Mouse (Mus musculus) embryonic facial prominence, embryonic 15.5 days (tissue): ENCODE measurements around the gene Ptprg. TPM values are rescaled to one million over a fixed set of nuclear protein-coding genes. Genes with fewer than 3 reads are reported as not detected.

Source experiments
- ATAC-seq: fragments of 200-750 bp; cut with Nextera tagmentation; 2 replicates; pipeline ENCODE4 v1.8.0; 2017; ENCODE audit warnings: low read depth, moderate TSS enrichment; ENCODE audit not compliant: insufficient number of reproducible peaks, low FRiP score, low TSS enrichment
- H3K27ac ChIP-seq: fragments of 300-500 bp; sonication (generic); replicated peaks from 2 replicates; pipeline ENCODE4 v1.5.1; 2015; ENCODE audit warnings: mild to moderate bottlenecking, inconsistent platforms
- H3K27me3 ChIP-seq: fragments of 300-500 bp; sonication (generic); 2 replicates; pipeline ENCODE4 v1.6.1; 2015; ENCODE audit warnings: inconsistent platforms
- H3K36me3 ChIP-seq: fragments of 300-500 bp; sonication (generic); 2 replicates; pipeline ENCODE4 v1.6.1; 2015; ENCODE audit warnings: mild to moderate bottlenecking, inconsistent platforms
- H3K4me1 ChIP-seq: fragments of 300-500 bp; sonication (generic); 2 replicates; pipeline ENCODE4 v1.6.1; 2015; ENCODE audit warnings: inconsistent platforms
- H3K4me2 ChIP-seq: fragments of 300-500 bp; sonication (generic); replicated peaks from 2 replicates; pipeline ENCODE4 v1.6.1; 2015; ENCODE audit warnings: mild to moderate bottlenecking, inconsistent platforms
- H3K4me3 ChIP-seq: fragments of 300-500 bp; sonication (generic); replicated peaks from 2 replicates; pipeline ENCODE4 v1.5.1; 2015; ENCODE audit warnings: mild to moderate bottlenecking, inconsistent platforms
- H3K9ac ChIP-seq: fragments of 300-500 bp; sonication (generic); 2 replicates; pipeline ENCODE4 v1.6.1; 2015; ENCODE audit warnings: inconsistent platforms
- H3K9me3 ChIP-seq: fragments of 300-500 bp; sonication (generic); replicated peaks from 2 replicates; pipeline ENCODE4 v1.6.1; 2016; ENCODE audit warnings: inconsistent platforms
- WGBS: fragments of 180-500 bp; shearing (Covaris S2); methylation state at CpG from one replicate; pipeline ENCODE4 v1.1.7; 2015; 5-methylcytosine and 5-hydroxymethylcytosine counted together
- polyA plus RNA-seq: library from polyadenylated mRNA; unstranded; fragments of >200 nt; fragmentation: Nextera tagmentation; extraction: Ambion mirVana; gene quantifications from 2 replicates; pipeline ENCODE4 v1.2.1, GENCODE M21; 2015

The Ptprg gene
- polyA plus RNA-seq, 1 experiment from 2014 or later = 25.6 TPM

- Histone ChIP-seq H3K9ac (no peak overlapping the region), H3K27ac (no peak overlapping the region), H3K4me1 (no peaks in the 10 kb centered on the region), H3K36me3 (no peaks in the 10 kb centered on the region), H3K9me3 (no peaks in the 10 kb centered on the region), H3K4me2 (no peak overlapping the region), H3K4me3 (no peak overlapping the region), H3K27me3 (no peaks in the 10 kb centered on the region)
- WGBS = 88% methylated on average over 13 of the region's 13 CpGs
- ATAC-seq = no peak
Measured at GRCm38 (mm10) chr14:12199956-12200950, 646.9 kb downstream of the Ptprg start.

GRCm38 (mm10) chr14:12202214-12202613 lies 648.9 kb downstream of the Ptprg start:
- H3K27me3 ChIP-seq = no peaks in the 10 kb centered on the region
- no peak overlapping the region for H3K9ac ChIP-seq
- no peaks in the 10 kb centered on the region for H3K36me3 ChIP-seq
- no peak overlapping the region for H3K4me3 ChIP-seq
- H3K4me2 ChIP-seq = no peak overlapping the region
- 76% methylated on average over 10 of the region's 10 CpGs for WGBS
- H3K9me3 ChIP-seq = no peaks in the 10 kb centered on the region
- ATAC-seq = no peak
- no peaks in the 10 kb centered on the region for H3K4me1 ChIP-seq
- no peak overlapping the region for H3K27ac ChIP-seq

DNA sequence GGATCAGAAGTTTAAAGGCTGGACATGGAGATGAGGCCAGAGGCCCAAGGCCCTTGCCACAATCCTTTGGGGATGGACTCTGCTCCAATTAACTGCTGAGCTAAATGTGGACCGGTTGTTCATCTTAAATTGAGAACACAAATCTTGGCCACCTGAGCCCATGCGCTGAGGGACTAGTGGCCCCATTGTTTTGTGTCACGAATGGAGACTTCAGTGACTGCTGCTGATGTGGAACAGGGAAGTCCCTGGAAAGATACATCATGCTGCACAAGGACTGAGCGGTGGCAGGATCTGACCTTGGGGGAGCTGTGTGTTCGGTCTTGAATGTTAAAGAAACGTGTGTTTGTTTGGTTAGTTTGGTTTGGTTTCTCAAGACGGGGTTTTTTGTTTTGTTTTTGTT lies 649.7 kb downstream of the Ptprg start:
- H3K4me2 ChIP-seq = no peak overlapping the region
- ATAC-seq = peak; percentile 60; the same call in 1 of the 2 replicates
- H3K9me3 ChIP-seq = no peaks in the 10 kb centered on the region
- H3K27ac ChIP-seq = no peak overlapping the region
- no peaks in the 10 kb centered on the region for H3K4me1 ChIP-seq
- H3K4me3 ChIP-seq = no peak overlapping the region
- WGBS = 91% methylated on average over 7 of the region's 7 CpGs
- no peaks in the 10 kb centered on the region for H3K36me3 ChIP-seq
- H3K27me3 ChIP-seq = no peaks in the 10 kb centered on the region
- no peak overlapping the region for H3K9ac ChIP-seq

DNA sequence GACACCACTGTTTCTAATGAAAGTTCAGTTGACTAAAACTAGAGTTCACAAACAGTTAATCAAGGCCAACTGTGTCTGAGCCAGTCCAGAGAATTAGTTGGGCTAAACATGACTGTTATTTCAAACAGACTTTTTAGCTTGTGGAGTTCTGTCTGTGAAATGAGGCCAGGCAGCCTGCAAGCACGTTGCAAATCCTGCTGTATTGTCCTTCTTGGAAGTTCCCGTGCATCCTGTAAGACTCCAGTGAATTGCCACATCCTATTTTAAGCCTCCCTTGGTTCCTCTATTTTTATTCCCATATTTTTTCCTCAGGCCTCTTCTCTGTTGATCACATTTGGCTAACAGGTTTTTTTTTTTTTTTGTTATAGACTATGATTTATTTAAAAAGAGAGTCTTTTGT lies 652.8 kb downstream of the Ptprg start:
- Histone ChIP-seq H3K36me3 (0 out of 2 replicates have a peak, but pooled peaks cover 5% of the 10 kb centered on the region), H3K4me3 (no peak overlapping the region), H3K4me1 (no peaks in the 10 kb centered on the region), H3K9ac (no peak overlapping the region), H3K27ac (no peak overlapping the region), H3K4me2 (no peak overlapping the region), H3K9me3 (no peaks in the 10 kb centered on the region), H3K27me3 (no peaks in the 10 kb centered on the region)
- 48% methylated on average over 2 of the region's 2 CpGs for WGBS
- no peak for ATAC-seq

DNA sequence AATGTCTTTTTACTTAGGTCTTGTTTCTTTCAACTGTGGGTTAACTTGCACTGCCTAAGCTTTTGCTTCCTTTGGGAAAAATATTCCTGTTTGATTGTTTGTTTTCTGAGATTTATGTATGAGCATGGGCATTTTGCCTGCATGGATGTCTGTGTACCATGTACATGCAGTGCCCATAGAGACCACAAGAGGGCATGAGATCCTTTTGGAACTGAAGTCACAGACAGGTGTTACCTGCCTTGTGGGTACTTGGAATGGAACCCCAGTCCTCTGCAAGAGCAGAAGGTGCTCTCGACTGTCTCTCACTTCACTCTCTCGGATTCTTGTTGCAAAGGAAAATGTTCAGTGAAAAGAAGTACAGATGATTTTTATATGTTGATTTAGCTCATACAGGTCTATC lies 655.2 kb downstream of the Ptprg start:
- Histone ChIP-seq H3K4me3 (no peak overlapping the region), H3K4me2 (no peak overlapping the region), H3K9me3 (no peaks in the 10 kb centered on the region), H3K27me3 (no peaks in the 10 kb centered on the region), H3K36me3 (0 out of 2 replicates have a peak, but pooled peaks cover 5% of the 10 kb centered on the region), H3K9ac (no peak overlapping the region), H3K27ac (no peak overlapping the region), H3K4me1 (no peaks in the 10 kb centered on the region)
- 95% methylated on average over 2 of the region's 2 CpGs for WGBS
- no peak for ATAC-seq

DNA sequence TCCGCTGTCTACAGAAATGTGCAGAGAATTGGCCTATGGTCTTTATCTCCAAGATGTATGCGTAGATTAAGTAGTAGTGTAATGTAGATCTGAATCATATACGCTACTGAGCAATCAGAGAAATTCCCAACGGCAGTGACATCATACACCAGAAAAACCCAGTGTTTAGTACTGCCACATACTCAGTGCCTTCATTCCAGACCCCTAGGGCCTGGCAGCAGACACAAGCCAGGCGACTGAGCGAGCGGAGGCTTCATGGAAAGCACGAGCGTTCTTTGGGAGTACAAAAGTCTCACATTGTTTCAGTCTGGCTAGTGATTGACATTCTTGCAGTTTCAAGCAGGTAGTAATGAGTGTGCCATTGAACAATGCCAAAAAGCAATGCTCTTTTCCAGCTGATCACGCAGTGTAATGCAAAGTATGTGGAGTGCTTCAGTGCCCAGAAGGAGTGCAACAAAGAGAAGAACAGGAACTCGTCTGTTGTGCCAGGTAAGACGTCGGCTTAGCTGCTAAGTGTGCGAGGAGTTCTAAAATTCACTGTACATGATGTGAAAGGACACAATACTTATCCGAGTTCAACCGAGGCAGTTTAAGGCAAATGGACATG lies 665.3 kb downstream of the Ptprg start:
- Histone ChIP-seq H3K9ac (no peak overlapping the region), H3K27me3 (no peaks in the 10 kb centered on the region), H3K4me1 (no peaks in the 10 kb centered on the region), H3K36me3 (peaks cover 4% of the 10 kb centered on the region; the same call in 1 of the 2 replicates), H3K4me2 (no peak overlapping the region), H3K9me3 (no peaks in the 10 kb centered on the region), H3K4me3 (no peak overlapping the region), H3K27ac (no peak overlapping the region)
- ATAC-seq = no peak
- 86% methylated on average over 16 of the region's 16 CpGs for WGBS

DNA sequence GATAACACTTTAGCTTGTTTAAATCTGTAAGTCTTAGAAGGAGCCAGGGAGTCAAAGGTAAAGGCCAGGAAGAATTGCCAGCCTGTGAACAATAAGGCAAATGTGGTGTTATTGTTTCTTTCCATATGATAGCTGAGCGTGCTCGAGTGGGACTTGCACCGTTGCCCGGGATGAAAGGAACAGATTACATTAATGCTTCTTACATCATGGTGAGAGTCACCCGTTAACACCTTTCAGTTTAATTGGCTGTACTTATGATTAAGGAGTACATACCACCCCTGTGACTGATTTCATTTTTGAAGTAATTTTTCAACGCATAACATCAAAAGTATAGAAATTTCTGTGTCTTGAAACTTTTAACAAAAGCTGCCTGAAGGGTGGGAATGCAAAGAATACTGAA lies 666.5 kb downstream of the Ptprg start:
- Histone ChIP-seq H3K27me3 (no peaks in the 10 kb centered on the region), H3K36me3 (peaks cover 4% of the 10 kb centered on the region; the same call in 1 of the 2 replicates), H3K27ac (no peak overlapping the region), H3K9me3 (no peaks in the 10 kb centered on the region), H3K4me2 (no peak overlapping the region), H3K4me3 (no peak overlapping the region), H3K4me1 (no peaks in the 10 kb centered on the region), H3K9ac (no peak overlapping the region)
- no peak for ATAC-seq
- 55% methylated on average over 6 of the region's 6 CpGs for WGBS

DNA sequence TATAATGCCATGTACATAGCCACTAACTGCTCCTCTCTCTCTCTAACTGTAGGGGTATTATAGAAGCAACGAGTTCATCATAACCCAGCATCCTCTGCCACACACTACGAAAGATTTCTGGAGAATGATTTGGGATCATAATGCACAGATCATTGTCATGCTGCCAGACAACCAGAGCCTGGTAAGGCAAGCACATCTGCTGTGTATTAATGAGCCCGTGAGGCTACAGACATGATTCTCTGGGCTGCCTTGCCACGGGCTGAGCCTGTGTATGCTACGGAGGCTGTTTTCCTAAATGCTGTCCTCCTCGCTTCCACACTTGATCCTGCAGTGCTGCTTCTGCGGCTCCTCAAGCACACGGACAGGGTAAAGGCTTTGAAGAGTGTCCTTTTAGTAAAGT lies 667.2 kb downstream of the Ptprg start:
- 42% methylated on average over 8 of the region's 8 CpGs for WGBS
- H3K27ac ChIP-seq = 0 out of 2 replicates have a peak overlapping the region, but pooled peaks have one; percentile 28
- peak; percentile 34; the same call in 1 of the 2 replicates for ATAC-seq

GRCm38 (mm10) chr14:12221571-12221970 lies 668.2 kb downstream of the Ptprg start:
- no peak overlapping the region for H3K4me3 ChIP-seq
- H3K27me3 ChIP-seq = no peaks in the 10 kb centered on the region
- H3K27ac ChIP-seq = no peak overlapping the region
- no peak overlapping the region for H3K4me2 ChIP-seq
- no peak for ATAC-seq
- H3K9ac ChIP-seq = no peak overlapping the region
- 76% methylated on average over 5 of the region's 5 CpGs for WGBS
- H3K9me3 ChIP-seq = no peaks in the 10 kb centered on the region
- H3K36me3 ChIP-seq = peaks cover 4% of the 10 kb centered on the region; the same call in 1 of the 2 replicates
- H3K4me1 ChIP-seq = no peaks in the 10 kb centered on the region

More for the DNA sequence above, 667.2 kb downstream of the Ptprg start:
- Histone ChIP-seq H3K9ac (no peak overlapping the region), H3K4me2 (no peak overlapping the region), H3K9me3 (no peaks in the 10 kb centered on the region), H3K36me3 (peaks cover 4% of the 10 kb centered on the region; the same call in 1 of the 2 replicates), H3K27me3 (no peaks in the 10 kb centered on the region), H3K4me1 (no peaks in the 10 kb centered on the region), H3K4me3 (no peak overlapping the region)

DNA sequence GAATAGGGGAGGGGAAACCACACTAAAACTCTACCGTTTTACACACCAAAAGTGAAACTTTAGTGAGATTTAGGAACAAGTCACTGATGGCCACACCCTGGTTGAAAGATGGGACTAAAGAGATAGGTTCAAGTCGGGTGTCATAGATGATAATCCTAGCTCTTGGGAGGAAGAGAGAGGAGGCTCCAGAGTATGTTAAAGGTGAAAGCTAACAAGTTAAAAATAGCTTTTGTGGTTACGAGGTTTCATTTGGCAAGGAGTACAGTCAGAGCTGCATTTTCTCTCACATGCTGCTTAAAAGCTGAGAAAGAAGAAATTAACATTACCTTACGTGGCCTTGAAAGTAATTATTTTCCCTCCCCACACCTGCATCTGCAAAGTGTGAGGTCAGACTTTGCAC lies 690.4 kb downstream of the Ptprg start:
- WGBS = 74% methylated on average over 4 of the region's 4 CpGs
- Histone ChIP-seq H3K9me3 (no peaks in the 10 kb centered on the region), H3K4me1 (no peaks in the 10 kb centered on the region), H3K4me2 (no peak overlapping the region), H3K9ac (no peak overlapping the region), H3K27ac (no peak overlapping the region), H3K36me3 (no peaks in the 10 kb centered on the region), H3K27me3 (no peaks in the 10 kb centered on the region), H3K4me3 (no peak overlapping the region)
- ATAC-seq = no peak

DNA sequence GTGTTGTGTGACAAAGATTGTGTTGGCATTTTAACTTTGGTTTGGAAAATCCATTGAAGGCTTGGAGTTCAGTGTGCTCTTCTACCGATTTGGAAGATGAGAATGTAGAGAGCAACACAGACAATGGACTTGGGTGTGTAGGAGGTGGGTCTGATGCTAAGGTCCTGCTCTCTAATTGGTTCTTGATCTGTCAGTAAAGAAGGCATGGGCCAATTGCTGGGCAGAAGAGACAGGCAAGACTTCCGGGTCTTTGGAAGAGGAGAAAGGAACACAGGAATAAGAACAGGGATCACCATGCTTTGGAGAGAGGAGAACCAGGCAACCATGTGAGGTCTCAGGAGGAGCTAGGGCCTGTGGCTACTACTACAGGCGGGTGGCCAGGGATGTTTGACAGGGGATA lies 722.7 kb downstream of the Ptprg start:
- Histone ChIP-seq H3K27ac (no peak overlapping the region), H3K9me3 (no peaks in the 10 kb centered on the region), H3K4me2 (no peak overlapping the region), H3K9ac (no peak overlapping the region), H3K36me3 (no peaks in the 10 kb centered on the region), H3K4me1 (no peaks in the 10 kb centered on the region), H3K27me3 (no peaks in the 10 kb centered on the region), H3K4me3 (no peak overlapping the region)
- WGBS = 65% methylated on average over 3 of the region's 3 CpGs
- ATAC-seq = no peak
